Mouse (Mus musculus) 416B (cell line): ENCODE data around the gene Hsd17b1.

Experiments
- DNase-seq: peaks from one replicate; pipeline ENCODE4 v3.0.0; 2011; ENCODE audit warnings: low read depth

The Hsd17b1 gene

DNA sequence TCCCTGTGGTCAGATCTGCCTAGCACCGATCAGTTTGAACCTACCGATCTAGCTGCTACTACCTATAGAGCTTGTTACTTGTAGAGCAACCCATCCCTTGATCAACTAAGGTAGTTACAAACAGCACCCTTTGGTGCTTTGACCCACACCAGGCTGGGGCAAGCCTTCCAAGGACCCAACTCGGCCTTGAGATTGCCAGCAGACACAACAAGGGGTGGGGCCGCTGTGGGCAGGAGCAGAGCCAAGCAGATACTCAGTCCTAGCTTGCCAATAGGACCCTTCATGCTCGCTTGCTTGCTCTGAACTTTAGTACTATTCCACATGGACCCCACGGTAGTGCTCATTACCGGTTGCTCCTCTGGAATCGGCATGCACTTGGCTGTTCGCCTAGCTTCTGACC lies at the start of gene Hsd17b1:
Hsd17b1 (plus strand) TSS at position 291 of the 400 bp plus-strand sequence.
- DNase-seq: no peak

- no peak for DNase-seq
These were observed 48.9 kb upstream of the Hsd17b1 start for GRCm38 (mm10) chr11:101029320-101029719.

GRCm38 (mm10) chr11:101030136-101030807 lies 47.9 kb upstream of the Hsd17b1 start:
- DNase-seq: no peak

- DNase-seq: no peak
These were observed 47.4 kb upstream of the Hsd17b1 start for GRCm38 (mm10) chr11:101030808-101031156.

DNA sequence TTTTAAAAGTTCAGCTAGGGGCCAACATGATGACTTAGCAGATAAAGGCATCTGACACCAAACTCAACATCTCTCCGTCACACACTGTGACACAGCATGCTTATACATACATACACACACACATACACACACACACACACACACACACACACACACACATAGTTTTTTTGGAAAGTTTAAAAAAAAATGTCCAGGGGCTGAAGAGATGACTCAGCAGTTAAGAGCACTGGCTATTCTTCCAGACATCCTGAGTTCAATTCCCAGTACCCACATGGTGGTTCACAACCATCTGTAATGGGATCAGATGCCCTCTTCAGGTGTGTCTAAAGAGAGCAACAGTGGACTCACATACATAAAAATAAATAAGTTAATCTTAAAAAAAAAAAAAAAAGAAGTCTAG lies 46.7 kb upstream of the Hsd17b1 start:
- DNase-seq: no peak

- DNase-seq: no peak
These were observed 44.2 kb upstream of the Hsd17b1 start for GRCm38 (mm10) chr11:101033856-101034500.

DNA sequence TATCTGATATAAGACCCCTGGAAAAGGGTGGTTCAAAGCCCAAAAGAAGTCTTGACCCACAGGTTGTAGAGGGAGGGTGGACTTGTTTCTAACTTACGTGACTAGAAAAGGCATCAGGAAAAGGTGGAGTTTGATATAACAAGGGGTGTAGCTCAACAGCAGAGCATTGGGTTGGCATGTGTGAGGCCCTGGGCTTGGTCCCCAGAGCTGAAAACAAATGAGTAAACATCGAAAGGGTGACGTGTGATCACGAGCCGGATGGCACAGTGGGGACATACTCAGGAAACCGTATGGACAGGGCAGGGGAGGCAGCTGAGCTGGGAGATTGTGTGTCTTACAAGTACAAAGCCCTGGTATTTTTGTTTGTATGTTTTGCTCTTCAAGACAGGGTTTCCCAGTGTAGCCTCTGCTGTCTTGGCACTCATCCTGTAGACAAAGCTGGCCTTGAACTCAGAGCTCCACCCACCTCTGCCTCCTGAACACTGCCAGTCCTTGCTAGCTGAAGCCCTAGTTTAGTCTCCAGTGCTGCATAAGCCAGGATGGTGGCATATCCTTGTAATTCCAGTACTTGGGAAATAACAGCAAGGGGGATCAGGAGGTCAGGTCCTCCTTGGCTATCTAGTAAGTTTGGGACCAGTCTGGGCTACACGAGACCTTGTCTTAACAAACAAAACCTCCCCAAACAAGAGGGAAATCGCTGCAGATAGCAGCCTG lies 43.4 kb upstream of the Hsd17b1 start:
- no peak for DNase-seq

GRCm38 (mm10) chr11:101035328-101035695 lies 42.9 kb upstream of the Hsd17b1 start:
- no peak for DNase-seq

DNA sequence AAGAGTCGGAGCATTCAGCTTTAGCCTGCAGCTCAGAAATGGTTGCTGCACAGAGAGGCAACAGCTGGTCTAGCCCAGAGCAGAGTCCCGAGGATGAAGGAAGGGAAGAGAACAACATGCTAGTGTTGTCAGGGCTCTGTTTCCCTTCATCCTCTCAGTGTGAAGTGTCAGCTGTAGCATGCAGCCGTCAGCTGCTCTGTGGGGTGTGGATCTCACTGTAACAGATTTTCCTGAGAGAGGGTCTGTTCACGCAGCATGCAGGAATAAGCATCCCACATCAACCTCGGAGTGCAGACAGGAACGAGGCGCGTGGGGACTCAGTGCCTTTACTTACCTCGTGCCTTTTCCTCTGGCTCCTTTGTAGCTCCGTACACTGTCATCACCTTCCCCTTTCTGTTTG lies 40.4 kb upstream of the Hsd17b1 start:
- no peak for DNase-seq

DNA sequence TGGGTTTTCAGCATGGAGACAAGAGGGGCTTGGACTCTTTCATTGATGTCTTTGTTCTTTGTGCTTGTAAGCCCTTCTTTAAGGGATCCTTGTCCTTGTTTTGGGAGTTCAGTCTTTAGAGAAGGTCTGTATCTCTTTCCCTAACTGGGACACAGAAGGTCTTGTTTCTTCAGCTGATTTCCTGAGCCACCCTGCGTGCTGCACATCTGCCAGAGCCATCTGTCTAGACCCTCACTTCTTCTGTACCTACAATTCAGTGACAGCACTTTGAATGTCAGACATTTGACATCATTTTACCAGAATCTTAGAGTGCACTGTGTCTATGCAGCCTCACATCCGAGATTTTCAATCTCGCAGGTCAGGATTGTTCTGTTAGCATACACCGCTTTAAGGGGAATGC lies 32.4 kb upstream of the Hsd17b1 start:
- DNase-seq: no peak

DNA sequence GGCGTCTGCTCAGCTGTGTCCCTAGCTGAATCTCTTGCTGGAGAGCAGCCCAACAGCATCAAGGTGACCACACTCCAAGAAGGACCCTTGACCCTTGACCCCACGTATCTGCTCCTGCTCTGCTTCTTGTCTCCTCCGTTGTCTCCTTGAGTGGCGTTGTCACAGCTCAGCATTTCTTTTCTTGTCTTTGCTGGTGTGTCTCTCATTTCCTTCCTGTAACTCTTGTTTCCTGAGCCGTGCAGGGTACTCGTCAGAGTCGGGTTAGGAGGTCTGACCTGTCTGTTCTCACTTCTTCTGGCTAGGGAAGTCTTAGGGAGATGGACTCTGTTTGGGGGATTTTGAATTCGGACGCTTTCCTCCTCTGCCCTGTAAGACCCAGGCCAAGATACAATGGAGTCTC lies 31.8 kb upstream of the Hsd17b1 start:
- DNase-seq: peak; percentile 28

GRCm38 (mm10) chr11:101047502-101047901 lies 30.7 kb upstream of the Hsd17b1 start:
- DNase-seq: no peak

GRCm38 (mm10) chr11:101050359-101050758 lies 27.9 kb upstream of the Hsd17b1 start:
- no peak for DNase-seq

DNA sequence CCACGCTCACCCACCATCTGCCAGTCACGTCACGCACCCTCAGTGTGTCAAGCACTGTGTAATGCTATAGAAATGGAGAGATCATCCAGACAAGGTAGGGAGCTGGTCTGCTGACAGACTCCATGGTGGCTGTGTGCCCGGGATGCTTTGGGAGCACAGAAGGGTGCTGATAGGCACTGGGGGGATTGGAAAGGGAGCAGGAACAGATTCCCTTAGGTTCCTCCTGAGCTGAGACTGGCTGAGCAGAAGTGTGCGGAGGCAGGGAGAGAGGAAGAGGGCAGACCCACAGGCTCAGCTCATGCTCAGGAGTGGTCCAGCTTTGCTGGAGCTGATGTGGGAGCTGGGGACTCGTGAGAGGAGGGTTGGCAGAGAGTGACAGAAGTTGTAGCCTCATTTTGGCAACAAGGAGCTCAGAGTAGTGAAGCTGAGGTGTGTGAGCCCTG lies 27.1 kb upstream of the Hsd17b1 start:
- no peak for DNase-seq

DNA sequence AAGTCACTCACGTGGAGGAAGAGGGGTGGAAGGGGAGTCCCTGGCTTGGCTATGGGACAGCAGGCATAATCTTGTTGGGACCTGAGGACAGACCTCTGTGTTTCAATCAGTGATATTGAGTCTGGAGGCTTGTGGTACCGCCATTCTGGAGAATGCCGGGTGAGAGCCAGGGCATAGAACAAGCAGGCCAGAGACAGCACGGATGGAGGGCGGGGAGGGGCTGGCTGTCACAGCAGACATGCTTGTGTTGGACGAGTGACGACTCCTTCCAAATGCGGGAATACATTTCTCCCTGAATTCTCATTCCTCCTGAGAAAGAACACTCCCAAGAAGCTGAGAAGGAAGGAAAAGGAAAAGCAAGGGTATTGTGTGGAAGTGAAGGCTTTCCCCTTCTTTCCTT lies 26.6 kb upstream of the Hsd17b1 start:
- DNase-seq: no peak

- DNase-seq: no peak
These were observed 25.3 kb upstream of the Hsd17b1 start for GRCm38 (mm10) chr11:101052751-101053473.

- DNase-seq: no peak
These were observed 24.2 kb upstream of the Hsd17b1 start for GRCm38 (mm10) chr11:101053974-101054373.

DNA sequence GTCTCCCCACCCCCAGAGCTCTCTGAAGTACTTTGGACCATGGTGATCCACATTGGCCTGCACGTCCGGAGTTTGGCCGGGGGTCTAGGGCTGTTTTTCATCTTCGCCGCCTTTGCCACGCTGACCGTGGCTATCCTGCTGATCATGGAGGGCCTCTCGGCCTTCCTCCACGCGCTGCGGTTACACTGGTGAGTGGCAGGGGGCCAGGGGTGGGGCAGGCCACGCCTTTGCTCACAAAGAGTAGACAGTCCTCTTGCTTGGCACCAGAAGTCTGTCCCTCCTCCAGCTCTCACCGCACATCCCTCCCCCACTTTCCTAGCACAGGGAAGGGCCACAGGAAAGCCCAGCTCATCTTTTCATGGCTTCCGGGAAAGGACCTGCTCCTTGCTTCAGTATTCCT lies 22.8 kb upstream of the Hsd17b1 start:
- DNase-seq: no peak

DNA sequence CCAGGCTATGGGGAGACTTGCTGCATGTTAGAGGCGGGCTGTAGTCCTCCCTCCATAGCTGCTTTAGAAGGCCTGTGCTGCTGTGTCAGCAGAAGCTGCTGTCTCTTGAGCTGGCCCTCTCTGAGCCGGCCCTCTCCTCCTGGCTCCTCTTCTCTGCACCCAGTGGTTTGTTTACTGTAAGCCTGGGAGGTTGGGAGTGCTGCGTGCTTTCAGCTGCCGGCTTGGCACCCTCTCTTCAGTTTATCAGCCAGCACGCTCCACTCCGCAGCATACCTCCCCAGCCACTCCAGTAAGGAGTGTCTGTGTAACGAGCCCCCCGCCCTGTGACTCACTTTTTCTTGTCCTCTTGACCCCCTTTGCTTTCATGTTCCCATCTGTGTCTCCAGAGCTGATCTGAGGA lies 21.3 kb upstream of the Hsd17b1 start:
- no peak for DNase-seq

DNA sequence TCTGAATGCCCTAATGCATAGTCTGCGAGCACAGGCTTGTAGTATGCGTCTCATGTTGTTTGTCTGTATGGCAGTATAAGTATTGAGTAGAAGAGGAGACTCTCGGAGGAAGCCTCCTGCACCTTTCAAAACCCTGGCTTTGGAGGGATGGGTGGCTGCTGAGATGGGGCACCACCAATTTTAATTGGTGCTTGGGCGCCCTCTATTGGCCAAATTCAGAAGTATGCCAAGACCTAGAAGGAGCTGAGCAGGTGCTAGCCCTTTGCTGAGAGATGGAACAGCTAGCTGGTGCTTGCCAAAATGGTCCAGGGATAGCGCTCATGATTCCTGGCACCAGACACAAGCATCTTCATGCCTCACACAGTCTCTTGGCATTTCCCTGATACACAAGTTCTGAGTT lies 20.4 kb upstream of the Hsd17b1 start:
- peak; percentile 81 for DNase-seq

- no peak for DNase-seq
These were observed 19.5 kb upstream of the Hsd17b1 start for GRCm38 (mm10) chr11:101058726-101059125.

- DNase-seq: no peak
These were observed 18.7 kb upstream of the Hsd17b1 start for GRCm38 (mm10) chr11:101059473-101059872.

DNA sequence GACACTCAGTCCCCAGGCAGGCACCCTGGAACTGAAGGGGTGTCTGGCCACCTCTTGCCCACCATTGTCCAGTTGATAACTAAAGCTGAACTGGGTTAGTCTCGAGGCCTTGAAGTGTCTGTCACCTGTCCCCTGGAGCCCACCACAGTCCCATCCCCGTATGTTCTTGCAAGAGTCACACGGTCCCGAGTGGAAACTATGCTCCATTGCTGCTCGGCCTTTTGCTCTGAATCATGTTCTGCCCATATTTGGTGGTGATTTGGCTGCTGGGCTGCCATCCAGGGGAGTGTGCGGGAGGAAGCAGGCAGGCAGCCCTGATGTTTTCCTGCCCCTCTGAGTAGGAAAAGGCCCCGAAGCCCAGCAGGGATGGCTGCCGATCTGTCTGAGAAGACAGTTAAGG lies 18.1 kb upstream of the Hsd17b1 start:
- peak; percentile 72 for DNase-seq
